Mouse (Mus musculus) kidney, adult 2 months (tissue): Measurements from ENCODE around the gene Akr1c12. TPM values are rescaled to one million over a fixed set of nuclear protein-coding genes. Genes with fewer than 3 reads are reported as not detected.

Experiments used
- DNase-seq: peaks from one replicate; pipeline ENCODE4 v3.0.0; 2021
- H3K27ac ChIP-seq: fragments of 200-500 bp; 2 replicates; pipeline ENCODE4 v1.5.1; 2012; ENCODE audit warnings: low read depth, low read length, control low read depth, inconsistent platforms; ENCODE audit not compliant: insufficient read depth
- H3K27me3 ChIP-seq: fragments of 200-500 bp; replicated peaks from 2 replicates; pipeline ENCODE4 v1.6.1; 2012; ENCODE audit warnings: mild to moderate bottlenecking, moderate library complexity, low read length, inconsistent platforms; ENCODE audit not compliant: control insufficient read depth, insufficient read depth
- H3K36me3 ChIP-seq: fragments of 200-500 bp; 2 replicates; pipeline ENCODE4 v1.6.1; 2012; ENCODE audit warnings: mild to moderate bottlenecking, moderate library complexity, low read length, inconsistent platforms; ENCODE audit not compliant: control insufficient read depth, insufficient read depth
- H3K4me1 ChIP-seq: fragments of 200-500 bp; 2 replicates; pipeline ENCODE4 v1.6.1; 2011; ENCODE audit warnings: low read length; ENCODE audit not compliant: control insufficient read depth, insufficient read depth
- H3K4me3 ChIP-seq: fragments of 200-500 bp; 2 replicates; pipeline ENCODE4 v1.5.1; 2011; ENCODE audit warnings: mild to moderate bottlenecking, low read depth, low read length, control low read depth; ENCODE audit not compliant: insufficient read depth
- CTCF ChIP-seq: fragments of 200-500 bp; conservative IDR thresholded peaks from 2 replicates; pipeline ENCODE4 v1.5.1; 2011; ENCODE audit warnings: low read depth, mild to moderate bottlenecking, control low read depth, low read length, moderate library complexity, mixed read lengths; ENCODE audit not compliant: insufficient read depth, insufficient read length
- POLR2A ChIP-seq: fragments of 200-500 bp; IDR thresholded peaks from one replicate; pipeline ENCODE4 v1.6.1; 2011; ENCODE audit warnings: low read depth, low read length, control low read depth
- WGBS: fragments of 180-500 bp; shearing (Covaris S2); methylation state at CpG from one replicate; pipeline ENCODE4 v1.1.7; 2018; 5-methylcytosine and 5-hydroxymethylcytosine counted together
- polyA plus RNA-seq: library from polyadenylated mRNA; depleted of rRNA; stranded (reverse); fragments of >200 nt; gene quantifications from 2 replicates; pipeline ENCODE4 v1.2.3, GENCODE M21; 2012; rRNA removed

Gene Akr1c12
- polyA plus RNA-seq, result 3.1 and 4.6 TPM in 2 replicates

DNA sequence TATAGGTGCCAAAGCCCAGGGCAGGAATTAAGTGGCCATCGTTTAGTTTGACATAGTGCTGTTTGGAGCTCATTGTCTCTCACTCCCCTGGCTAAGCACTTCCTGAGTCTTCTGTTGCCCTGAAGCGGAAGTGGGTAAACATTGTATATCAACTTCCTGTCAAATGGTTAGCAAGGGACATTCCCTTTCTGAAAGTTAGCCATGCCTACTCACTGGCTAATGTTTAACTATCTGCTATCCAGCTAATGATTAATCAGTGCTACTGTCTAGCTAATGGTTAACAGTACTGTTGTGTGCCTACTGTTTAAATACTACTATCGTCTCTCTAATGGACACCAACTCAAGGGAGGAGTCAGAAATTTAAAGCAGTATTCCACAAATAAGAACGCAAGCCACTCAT lies at the start of gene Akr1c12:
Akr1c12 (minus strand) TSS at position 150 of the 400 bp plus-strand sequence.
- no peak within 1 kb of the TSS for H3K4me3 ChIP-seq
- no peaks in the 10 kb centered on the region; the same call in 1 of the 2 replicates for H3K4me1 ChIP-seq
- DNase-seq, result peak; percentile 81
- no peaks in the 10 kb centered on the region for H3K27me3 ChIP-seq
- no peak within 1 kb of the TSS for H3K27ac ChIP-seq
- no peaks in the 10 kb centered on the region for H3K36me3 ChIP-seq
- 30% methylated on average over 4 of the region's 4 CpGs for WGBS
- TF ChIP-seq POLR2A, result no peak
- TF ChIP-seq CTCF, result no peak

DNA sequence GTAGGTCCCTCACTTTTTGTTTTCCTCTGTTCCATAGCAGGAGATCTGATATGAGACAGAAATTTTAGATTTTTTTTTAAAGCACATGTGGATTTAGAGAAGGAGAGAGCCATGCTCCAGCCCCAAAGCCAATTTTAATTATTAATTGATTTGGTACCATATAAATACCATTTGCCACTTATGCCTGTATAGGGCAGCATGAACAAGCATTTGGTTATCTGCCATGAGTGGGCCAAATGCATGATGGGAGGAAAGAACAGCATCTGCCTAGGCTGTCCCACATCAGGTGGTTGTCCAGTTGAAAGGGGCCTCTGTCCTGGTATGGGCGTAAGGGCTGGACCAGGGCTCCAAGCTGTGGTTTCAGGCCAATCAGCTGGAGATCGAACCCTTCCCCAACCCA lies 39.5 kb upstream of the Akr1c12 start:
- Histone ChIP-seq H3K4me1 (peaks cover 6% of the 10 kb centered on the region; the same call in 1 of the 2 replicates), H3K4me3 (no peak overlapping the region), H3K36me3 (no peaks in the 10 kb centered on the region), H3K27me3 (no peaks in the 10 kb centered on the region), H3K27ac (no peak overlapping the region)
- 93% methylated on average over 2 of the region's 2 CpGs for WGBS
- no peak for DNase-seq
- TF ChIP-seq POLR2A (no peak), CTCF (no peak)

DNA sequence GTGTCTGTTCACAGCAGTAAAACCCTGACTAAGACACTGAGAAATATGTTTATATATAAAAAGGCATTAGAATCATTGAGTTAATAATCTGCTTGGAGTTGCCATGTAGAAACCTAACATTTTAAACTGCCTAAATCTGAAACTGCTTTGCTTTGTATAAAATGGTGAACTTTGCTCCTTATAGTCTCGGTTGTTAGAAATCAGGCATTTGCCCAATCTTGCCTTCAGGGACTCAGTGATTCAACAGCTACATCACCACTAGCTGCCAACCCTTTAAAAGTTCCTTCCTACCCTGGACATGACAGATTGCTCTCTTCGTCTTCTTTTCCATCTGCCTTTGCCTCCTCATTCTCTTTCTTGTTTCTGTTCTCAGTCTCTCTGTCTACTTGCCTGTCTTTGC lies 34.7 kb upstream of the Akr1c12 start:
- peak; percentile 60 for DNase-seq
- TF ChIP-seq CTCF, result no peak
- TF ChIP-seq POLR2A, result no peak
- WGBS, result 52% methylated on average over 2 of the region's 2 CpGs

DNA sequence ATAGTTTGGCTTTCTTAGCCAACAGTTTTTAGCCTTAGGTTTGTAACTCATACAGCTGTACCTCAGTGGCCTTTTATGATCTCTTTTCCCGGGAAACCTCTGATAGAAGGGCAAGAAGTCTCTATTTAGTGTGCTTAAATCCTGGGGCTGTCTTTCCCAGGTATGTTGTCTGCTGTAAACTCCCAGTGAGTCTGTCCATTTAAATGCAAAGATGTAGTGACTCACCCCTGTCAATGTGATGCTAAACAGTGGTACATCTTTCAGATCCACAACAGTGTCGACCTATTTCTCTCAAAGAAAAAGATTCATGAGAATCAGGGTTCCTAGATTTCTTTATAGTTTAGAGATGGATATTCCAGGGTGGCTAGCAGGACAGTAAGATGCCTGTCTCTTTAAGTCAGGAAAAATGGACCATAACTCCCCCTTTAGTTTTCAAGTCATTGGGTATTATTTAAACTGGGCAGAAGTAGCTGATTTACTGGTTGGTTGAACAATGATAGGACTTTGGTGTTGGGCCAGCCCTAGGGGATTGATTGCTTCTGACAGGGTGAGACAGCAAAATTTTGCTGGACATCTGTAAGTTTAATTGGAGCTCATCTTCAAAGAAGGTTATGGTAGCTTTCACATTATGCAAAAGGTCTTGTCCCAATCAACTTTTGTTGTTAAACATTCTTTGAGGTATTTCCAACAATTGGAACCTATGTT lies 25.8 kb upstream of the Akr1c12 start:
- no peak overlapping the region; the same call in 1 of the 2 replicates for H3K27ac ChIP-seq
- no peaks in the 10 kb centered on the region for H3K36me3 ChIP-seq
- TF ChIP-seq POLR2A (no peak), CTCF (no peak)
- H3K4me3 ChIP-seq, result no peak overlapping the region
- no peaks in the 10 kb centered on the region for H3K27me3 ChIP-seq
- peak; percentile 89 for DNase-seq
- no peaks in the 10 kb centered on the region; the same call in 1 of the 2 replicates for H3K4me1 ChIP-seq
- WGBS, result 28% methylated on average over 2 of the region's 2 CpGs

More for the DNA sequence above, 34.7 kb upstream of the Akr1c12 start:
- Histone ChIP-seq H3K27me3 (no peaks in the 10 kb centered on the region), H3K4me1 (peaks cover 6% of the 10 kb centered on the region; the same call in 1 of the 2 replicates), H3K36me3 (no peaks in the 10 kb centered on the region), H3K27ac (peak overlapping the region; percentile 83), H3K4me3 (no peak overlapping the region)

DNA sequence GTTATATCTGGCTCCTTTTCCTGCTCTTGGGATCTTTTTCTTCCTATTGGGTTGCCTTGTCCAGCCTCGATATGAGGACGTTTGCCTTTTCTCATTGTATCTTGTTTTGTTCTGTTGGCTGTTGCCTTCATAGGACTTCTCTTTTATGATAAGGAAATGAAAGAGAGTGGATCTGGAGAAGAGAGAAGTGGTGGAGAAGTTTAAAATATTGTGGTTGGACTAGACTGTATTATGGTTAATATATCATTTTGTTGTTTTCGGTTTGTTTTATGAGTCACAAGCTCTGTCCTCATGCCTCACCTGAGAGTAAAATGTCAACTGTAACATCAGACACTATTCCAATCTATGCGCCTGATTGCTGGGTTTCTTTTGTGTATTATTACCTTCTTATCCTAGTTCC lies 17.8 kb upstream of the Akr1c12 start:
- Histone ChIP-seq H3K27ac (no peak overlapping the region), H3K27me3 (no peaks in the 10 kb centered on the region), H3K4me1 (no peaks in the 10 kb centered on the region), H3K4me3 (no peak overlapping the region), H3K36me3 (no peaks in the 10 kb centered on the region)
- no peak for DNase-seq
- no peak for TF ChIP-seq CTCF
- no peak for TF ChIP-seq POLR2A
- WGBS, result 93% methylated on average over 4 of the region's 4 CpGs

DNA sequence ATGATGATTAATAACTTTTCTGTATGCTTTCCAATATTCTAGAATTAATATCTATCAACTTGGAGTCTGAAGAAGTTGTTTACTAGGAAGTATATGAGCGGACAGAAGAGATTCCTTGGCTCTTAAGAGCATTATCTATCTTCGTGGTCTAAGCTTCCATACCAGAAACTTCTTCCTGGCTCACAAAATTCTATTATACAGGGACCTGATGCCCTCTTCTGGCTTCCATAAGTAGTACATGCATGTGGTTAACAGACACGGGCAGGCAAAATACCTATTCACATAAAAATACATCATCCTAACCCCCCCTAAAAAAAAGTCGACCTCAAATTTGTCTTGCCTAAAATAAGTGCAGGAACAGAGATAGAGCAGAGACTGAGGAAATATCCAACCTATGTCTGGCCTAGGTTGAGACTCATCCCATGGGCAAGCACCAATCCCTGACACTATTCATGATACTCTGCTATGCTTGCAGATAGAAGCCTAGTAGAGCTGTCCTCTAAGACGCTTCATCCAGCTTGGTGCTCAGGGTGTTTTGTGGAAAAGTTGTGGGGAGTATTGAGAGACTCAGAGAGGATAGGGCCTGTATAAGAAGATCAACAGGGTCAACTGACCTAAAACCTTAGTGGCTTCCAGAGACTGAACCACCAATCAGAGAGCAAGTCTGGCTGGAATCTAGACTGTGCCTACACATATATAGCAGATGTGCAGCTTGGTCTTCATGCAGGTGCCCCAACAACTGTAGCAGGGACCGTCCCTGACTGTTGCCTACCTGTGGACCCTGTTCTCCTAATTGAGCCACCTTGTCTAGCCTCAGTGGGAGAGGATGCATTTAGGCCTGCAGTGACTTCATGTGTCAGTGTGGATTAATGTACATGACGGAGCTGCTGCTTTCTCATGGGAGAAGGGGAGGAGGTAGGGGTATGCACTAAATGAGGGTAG lies 2.5 kb upstream of the Akr1c12 start:
- 29% methylated on average over 7 of the region's 7 CpGs for WGBS

More for the DNA sequence above, 2.5 kb upstream of the Akr1c12 start:
- H3K4me3 ChIP-seq, result no peak overlapping the region
- no peaks in the 10 kb centered on the region for H3K27me3 ChIP-seq
- TF ChIP-seq POLR2A (no peak), CTCF (no peak)
- H3K27ac ChIP-seq, result no peak overlapping the region
- no peaks in the 10 kb centered on the region for H3K36me3 ChIP-seq
- DNase-seq, result peak; percentile 73
- H3K4me1 ChIP-seq, result no peaks in the 10 kb centered on the region; the same call in 1 of the 2 replicates
